Mouse (Mus musculus) heart, postnatal 0 days (tissue): ENCODE data around the gene Ddo.

Experiments used
- CTCF ChIP-seq: IDR thresholded peaks from 2 replicates; pipeline ENCODE4 v1.5.1; 2016; ENCODE audit warnings: antibody characterized with exemption, control low read depth, low read depth
- EP300 ChIP-seq: IDR thresholded peaks from 2 replicates; pipeline ENCODE4 v1.6.1; 2016; ENCODE audit warnings: antibody characterized with exemption, low read depth

GRCm38 (mm10) chr10:40630457-40630856 lies 646 bp downstream of the Ddo start:
- TF ChIP-seq EP300: no peak
- TF ChIP-seq CTCF: no peak
